9 mouse cellular contexts compared by ENCODE assay signal in the genomic region with DNA sequence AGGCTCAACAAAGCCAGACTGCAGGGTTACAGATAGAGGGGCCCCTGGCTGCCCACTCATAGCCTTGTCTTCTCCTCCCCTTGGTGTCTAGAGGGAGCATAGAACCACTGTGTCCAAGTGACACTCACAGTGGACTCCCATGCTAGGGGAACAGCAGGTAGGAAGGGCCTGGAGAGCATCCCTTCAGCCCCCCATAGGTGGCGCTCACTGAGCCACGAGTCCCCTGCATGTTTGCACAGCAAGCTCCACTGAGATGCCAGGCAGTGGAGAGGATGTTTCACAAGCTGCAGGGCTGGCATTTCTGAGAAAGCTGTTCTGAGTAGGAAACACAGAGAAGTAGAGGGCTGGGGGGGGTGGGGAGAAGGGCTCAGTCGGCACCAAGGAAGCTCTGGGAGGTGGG. TPM values are rescaled to one million over a fixed set of nuclear protein-coding genes. Genes with fewer than 3 reads are reported as not detected.
A peak's percentile ranks its signal among the peaks of the same experiment; 100 is the strongest.
DNase-seq lines count a peak whose midpoint lies in the region; ATAC-seq and TF ChIP-seq lines count a peak whose summit lies in the region.
"Had no signal": no experiment of that assay in that cellular context is flagged by ENCODE, and none has a peak within 500 bp of the region (broad histone marks: within the 10 kb centered on the region; RNA-seq: fewer than 3 reads in every experiment).

No protein-coding gene starts in this region.

- H3K36me3 ChIP-seq in embryonic facial prominence, embryonic 14.5 days (ENCODE audit: control insufficient read depth, insufficient read depth, low read length): no peaks in the 10 kb centered on the region
- no peaks in the 10 kb centered on the region for H3K36me3 ChIP-seq in hindbrain, embryonic 14.5 days (replicated peaks; ENCODE audit: control insufficient read depth, insufficient read depth)
- H3K36me3 ChIP-seq in midbrain, embryonic 11.5 days (ENCODE audit: control insufficient read depth, insufficient read depth, low read length): no peaks in the 10 kb centered on the region
- H3K36me3 ChIP-seq: midbrain, embryonic 12.5 days had no signal

- CTCF ChIA-PET in Patski (lab: Charles Lee): interaction anchor here (0.7 to 1.4 kb wide), 6 partner anchors 17 to 93 kb away, joined by 3 to 5 read pairs (median 3); no protein-coding TSS in a partner anchor

- TF ChIP-seq CTCF in Patski (IDR thresholded peaks at IDR 0.05): peak; percentile 81
- TF ChIP-seq CTCF in left cerebral cortex, adult 2 months (IDR thresholded peaks at IDR 0.05): peak; percentile 70

- no peaks in the 10 kb centered on the region for H3K9me3 ChIP-seq in embryonic facial prominence, embryonic 14.5 days (ENCODE audit: control insufficient read depth, low read length)
- no peaks in the 10 kb centered on the region for H3K9me3 ChIP-seq in hindbrain, embryonic 14.5 days (ENCODE audit: control insufficient read depth, low read length)
- H3K9me3 ChIP-seq in midbrain, embryonic 11.5 days (ENCODE audit: control insufficient read depth, low read length): no peaks in the 10 kb centered on the region
- H3K9me3 ChIP-seq: midbrain, embryonic 12.5 days had no signal

- intact Hi-C loops in left cerebral cortex, adult 2 months (cut with DNase I): no loop called here

- 20% methylated on average over 3 of the region's 3 CpGs for WGBS in embryonic facial prominence, embryonic 14.5 days
- 23% methylated on average over 3 of the region's 3 CpGs for WGBS in hindbrain, embryonic 14.5 days
- 22% methylated on average over 3 of the region's 3 CpGs for WGBS in midbrain, embryonic 11.5 days

- H3K4me1 ChIP-seq in embryonic facial prominence, embryonic 14.5 days (ENCODE audit: control insufficient read depth, insufficient read depth, low read length): no peaks in the 10 kb centered on the region
- no peaks in the 10 kb centered on the region for H3K4me1 ChIP-seq in hindbrain, embryonic 14.5 days (replicated peaks; ENCODE audit: control insufficient read depth, insufficient read depth, low read length)
- H3K4me1 ChIP-seq in midbrain, embryonic 11.5 days (ENCODE audit: control insufficient read depth, insufficient read depth, low read length): no peaks in the 10 kb centered on the region
- H3K4me1 ChIP-seq: midbrain, embryonic 12.5 days had no signal

- H3K4me3 ChIP-seq in embryonic facial prominence, embryonic 14.5 days (ENCODE audit: low read depth, low read length): no peak overlapping the region
- H3K4me3 ChIP-seq in hindbrain, embryonic 14.5 days (replicated peaks; ENCODE audit: low read length): no peak overlapping the region
- no peak overlapping the region for H3K4me3 ChIP-seq in left cerebral cortex, adult 2 months
- no peak overlapping the region for H3K4me3 ChIP-seq in midbrain, embryonic 11.5 days (ENCODE audit: low read depth, low read length)
- H3K4me3 ChIP-seq: midbrain, embryonic 12.5 days had no signal

- DNase-seq in cerebellum, adult 18-20 months: peak; percentile 20 to 26
- no peak for DNase-seq in cerebellum, adult 9-11 months
- no peak for DNase-seq in Patski (ENCODE audit: low read depth, low spot score)
- peak; percentile 64 for DNase-seq in embryonic facial prominence, embryonic 14.5 days (ENCODE audit: low spot score)
- DNase-seq in hindbrain, embryonic 14.5 days (ENCODE audit: low spot score): peak; percentile 50
- DNase-seq in left cerebral cortex, adult 2 months (ENCODE audit: extremely low spot score in 1 of 2, low spot score in 2 of 2): peak; percentile 51 to 54
- DNase-seq in midbrain, embryonic 11.5 days (ENCODE audit: low spot score, missing footprints): peak; percentile 90
- DNase-seq in spleen, postnatal 10 days (ENCODE audit: low spot score in 2 of 2): peak; percentile 58 to 83

- ATAC-seq in Patski: peak; percentile 84
- peak; percentile 70 for ATAC-seq in embryonic facial prominence, embryonic 14.5 days (ENCODE audit: low read depth)
- ATAC-seq in hindbrain, embryonic 14.5 days (ENCODE audit: low FRiP score): peak; percentile 34; the same call in 1 of the 2 replicates
- 0 out of 2 replicates have a peak, but pooled peaks have one; percentile 9 for ATAC-seq in midbrain, embryonic 11.5 days (ENCODE audit: low FRiP score)

- no peaks in the 10 kb centered on the region for H3K27me3 ChIP-seq in Patski
- no peaks in the 10 kb centered on the region for H3K27me3 ChIP-seq in embryonic facial prominence, embryonic 14.5 days (replicated peaks; ENCODE audit: control insufficient read depth, insufficient read depth, low read length)
- no peaks in the 10 kb centered on the region for H3K27me3 ChIP-seq in hindbrain, embryonic 14.5 days (ENCODE audit: control insufficient read depth, insufficient read depth, low read length)
- no peaks in the 10 kb centered on the region for H3K27me3 ChIP-seq in midbrain, embryonic 11.5 days (ENCODE audit: control insufficient read depth, insufficient read depth, low read length)
- H3K27me3 ChIP-seq: midbrain, embryonic 12.5 days had no signal

- POLR2A ChIA-PET in Patski (lab: Charles Lee): no interaction called here

- no peak overlapping the region for H3K4me2 ChIP-seq in embryonic facial prominence, embryonic 14.5 days (ENCODE audit: low read depth, low read length)
- no peak overlapping the region for H3K4me2 ChIP-seq in hindbrain, embryonic 14.5 days (replicated peaks)
- no peak overlapping the region for H3K4me2 ChIP-seq in midbrain, embryonic 11.5 days
- H3K4me2 ChIP-seq: midbrain, embryonic 12.5 days had no signal

- no peak overlapping the region for H3K27ac ChIP-seq in embryonic facial prominence, embryonic 14.5 days (replicated peaks; ENCODE audit: low read depth, low read length)
- no peak overlapping the region for H3K27ac ChIP-seq in hindbrain, embryonic 14.5 days
- H3K27ac ChIP-seq in left cerebral cortex, adult 2 months: no peak overlapping the region
- no peak overlapping the region for H3K27ac ChIP-seq in midbrain, embryonic 11.5 days (ENCODE audit: low read depth, low read length)
- H3K27ac ChIP-seq: midbrain, embryonic 12.5 days had no signal

- no peak overlapping the region for H3K9ac ChIP-seq in embryonic facial prominence, embryonic 14.5 days (ENCODE audit: low read depth, low read length)
- H3K9ac ChIP-seq in hindbrain, embryonic 14.5 days: no peak overlapping the region
- H3K9ac ChIP-seq in midbrain, embryonic 11.5 days (ENCODE audit: low read length): no peak overlapping the region
- H3K9ac ChIP-seq: midbrain, embryonic 12.5 days had no signal

- in situ Hi-C loops in Patski (cut with MboI; ENCODE audit: low pct_unique_long_range_greater_than_20kb): no loop called here

RNA-seq across cellular contexts. Expression of a gene that starts 32.5 kb away (rescaled TPM):
- polyA plus RNA-seq in Patski (2021): 93.1 TPM
- polyA plus RNA-seq in embryonic facial prominence, embryonic 14.5 days (2014; fragmentation: Nextera tagmentation; extraction: Ambion mirVana): 85.2 and 107 TPM in 2 replicates
- polyA plus RNA-seq in hindbrain, embryonic 14.5 days (2014; fragmentation: Nextera tagmentation; extraction: Ambion mirVana): 212 and 221 TPM in 2 replicates
- total RNA-seq in left cerebral cortex, adult 2 months (2021): 10 to 100 TPM; 83.1 to 84.7 TPM
- 170 and 173 TPM in 2 replicates for polyA plus RNA-seq in midbrain, embryonic 11.5 days (2014; fragmentation: Nextera tagmentation; extraction: Ambion mirVana)

RNA-seq across cellular contexts. Expression of a gene that starts 32.7 kb away (rescaled TPM):
- polyA plus RNA-seq in Patski (2021): 28.0 TPM
- 23.1 and 26.5 TPM in 2 replicates for polyA plus RNA-seq in embryonic facial prominence, embryonic 14.5 days (2014; fragmentation: Nextera tagmentation; extraction: Ambion mirVana)
- polyA plus RNA-seq in hindbrain, embryonic 14.5 days (2014; fragmentation: Nextera tagmentation; extraction: Ambion mirVana): 13.1 and 14.3 TPM in 2 replicates
- 1 to 10 TPM; 3.9 to 6.2 TPM for total RNA-seq in left cerebral cortex, adult 2 months (2021)
- polyA plus RNA-seq in midbrain, embryonic 11.5 days (2014; fragmentation: Nextera tagmentation; extraction: Ambion mirVana): 39.3 and 42.3 TPM in 2 replicates

RNA-seq across cellular contexts. Expression of a gene that starts 46.5 kb away (rescaled TPM):
- polyA plus RNA-seq in Patski (2021): 6.7 TPM
- polyA plus RNA-seq in embryonic facial prominence, embryonic 14.5 days (2014; fragmentation: Nextera tagmentation; extraction: Ambion mirVana): 19.9 and 22.1 TPM in 2 replicates
- polyA plus RNA-seq in hindbrain, embryonic 14.5 days (2014; fragmentation: Nextera tagmentation; extraction: Ambion mirVana): 6.8 and 9.5 TPM in 2 replicates
- total RNA-seq in left cerebral cortex, adult 2 months (2021): 10 to 100 TPM; 17.1 to 32.3 TPM
- polyA plus RNA-seq in midbrain, embryonic 11.5 days (2014; fragmentation: Nextera tagmentation; extraction: Ambion mirVana): 5.0 and 6.5 TPM in 2 replicates

RNA-seq across cellular contexts. Expression of a gene that starts 52.8 kb away (rescaled TPM):
- polyA plus RNA-seq in Patski (2021): 90.2 TPM
- polyA plus RNA-seq in embryonic facial prominence, embryonic 14.5 days (2014; fragmentation: Nextera tagmentation; extraction: Ambion mirVana): 57.6 and 59.0 TPM in 2 replicates
- polyA plus RNA-seq in hindbrain, embryonic 14.5 days (2014; fragmentation: Nextera tagmentation; extraction: Ambion mirVana): 62.7 and 70.1 TPM in 2 replicates
- 10 to 100 TPM; 59.0 to 60.9 TPM for total RNA-seq in left cerebral cortex, adult 2 months (2021)
- polyA plus RNA-seq in midbrain, embryonic 11.5 days (2014; fragmentation: Nextera tagmentation; extraction: Ambion mirVana): 73.1 and 77.8 TPM in 2 replicates

RNA-seq across cellular contexts. Expression of a gene that starts 58.9 kb away (rescaled TPM):
- not detected for polyA plus RNA-seq in Patski (2021)
- not detected in 2 replicates for polyA plus RNA-seq in embryonic facial prominence, embryonic 14.5 days (2014; fragmentation: Nextera tagmentation; extraction: Ambion mirVana)
- polyA plus RNA-seq in hindbrain, embryonic 14.5 days (2014; fragmentation: Nextera tagmentation; extraction: Ambion mirVana): not detected in 2 replicates
- total RNA-seq in left cerebral cortex, adult 2 months (2021): not detected
- polyA plus RNA-seq in midbrain, embryonic 11.5 days (2014; fragmentation: Nextera tagmentation; extraction: Ambion mirVana): not detected in 2 replicates
- polyA plus RNA-seq: midbrain, embryonic 12.5 days had no signal

Comparison
In these comparisons a context has a peak if more than half of its experiments do, and no peak if none do; other contexts are left out.
1. DNase-seq: peak in cerebellum, adult 18-20 months (2 of 2), embryonic facial prominence, embryonic 14.5 days (single experiment), hindbrain, embryonic 14.5 days (single experiment), left cerebral cortex, adult 2 months (2 of 2), midbrain, embryonic 11.5 days (single experiment) and spleen, postnatal 10 days (2 of 2); none in cerebellum, adult 9-11 months (single experiment) and Patski (single experiment).
2. ATAC-seq: peak in every context shown above with its lines; median percentile 84 in Patski; 70 in embryonic facial prominence, embryonic 14.5 days; 34 in hindbrain, embryonic 14.5 days; 9 in midbrain, embryonic 11.5 days.